Mouse (Mus musculus) cerebellum, adult 2 months (tissue): ENCODE measurements around the gene Cnr2.
A peak's percentile ranks its signal among the peaks of the same experiment; 100 is the strongest.

Experiments used
- CTCF ChIP-seq: fragments of 200-500 bp; IDR thresholded peaks from 2 replicates; pipeline ENCODE4 v1.5.1; 2011; ENCODE audit warnings: low read depth, mild to moderate bottlenecking, control low read depth, low read length, moderate library complexity, borderline replicate concordance; ENCODE audit not compliant: insufficient read depth
- POLR2A ChIP-seq: fragments of 200-500 bp; IDR thresholded peaks from 2 replicates; pipeline ENCODE4 v1.6.1; 2011; ENCODE audit warnings: low read length, control low read depth, borderline replicate concordance; ENCODE audit not compliant: insufficient read depth

DNA sequence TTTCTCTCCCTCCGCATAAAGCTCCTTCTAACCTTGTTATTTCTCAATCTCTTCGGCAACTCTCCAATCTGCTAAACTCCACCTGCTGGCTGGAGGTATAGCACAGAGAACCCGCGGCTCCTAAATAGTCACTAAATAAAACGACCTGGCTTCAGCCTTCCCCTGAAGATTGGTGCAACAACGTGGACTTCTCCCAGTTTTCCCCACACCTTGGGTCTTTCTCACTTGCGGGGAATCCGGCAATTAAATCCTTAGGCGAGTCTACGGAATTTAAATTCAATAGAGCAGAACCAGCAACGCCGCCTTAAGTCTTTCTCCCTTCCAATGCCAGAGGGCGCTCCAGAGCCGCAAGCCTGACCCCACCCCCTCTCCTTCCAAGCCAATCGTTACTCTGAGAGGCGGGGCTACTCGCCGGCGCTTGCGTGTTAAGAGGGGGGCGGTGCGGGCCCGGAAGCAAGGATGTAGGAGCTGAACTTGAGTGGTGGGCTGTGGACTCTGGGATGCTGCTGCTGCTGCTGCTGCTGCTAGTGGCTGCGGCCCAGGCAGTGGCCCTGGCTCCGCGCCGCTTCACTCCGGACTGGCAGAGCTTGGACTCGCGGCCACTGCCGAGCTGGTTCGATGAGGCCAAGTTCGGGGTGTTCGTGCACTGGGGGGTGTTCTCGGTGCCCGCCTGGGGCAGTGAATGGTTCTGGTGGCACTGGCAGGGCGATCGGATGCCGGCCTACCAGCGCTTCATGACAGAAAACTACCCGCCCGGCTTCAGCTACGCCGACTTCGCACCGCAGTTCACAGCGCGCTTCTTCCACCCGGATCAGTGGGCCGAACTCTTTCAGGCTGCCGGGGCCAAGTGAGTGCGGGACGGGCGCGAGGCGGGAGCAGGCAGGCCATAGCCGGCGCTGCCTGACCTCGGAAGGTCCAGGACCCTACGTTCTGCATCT is 25.4 kb downstream of the Cnr2 start, which contains the start of gene Fuca1:
- TF ChIP-seq CTCF (peak; percentile 58), POLR2A (peak; percentile 62)
